Mouse (Mus musculus) lung, embryonic 16.5 days (tissue): ENCODE data around the gene Ints3. TPM values are rescaled to one million over a fixed set of nuclear protein-coding genes. Genes with fewer than 3 reads are reported as not detected.

ENCODE experiments used
- ATAC-seq: fragments of 200-750 bp; cut with Nextera tagmentation; 2 replicates; pipeline ENCODE4 v1.8.0; 2017; ENCODE audit warnings: low read depth, mild to moderate bottlenecking, moderate library complexity
- H3K27ac ChIP-seq: fragments of 300-500 bp; sonication (generic); 2 replicates; pipeline ENCODE4 v1.5.1; 2014; ENCODE audit warnings: mild to moderate bottlenecking, control low read depth, low read length
- H3K27me3 ChIP-seq: fragments of 300-500 bp; sonication (generic); 2 replicates; pipeline ENCODE4 v1.6.1; 2014; ENCODE audit warnings: low read depth, low read length, mixed read lengths; ENCODE audit not compliant: control insufficient read depth, insufficient read depth
- H3K36me3 ChIP-seq: fragments of 300-500 bp; sonication (generic); 2 replicates; pipeline ENCODE4 v1.6.1; 2014; ENCODE audit warnings: low read length; ENCODE audit not compliant: control insufficient read depth, insufficient read depth
- H3K4me1 ChIP-seq: fragments of 300-500 bp; sonication (generic); replicated peaks from 2 replicates; pipeline ENCODE4 v1.6.1; 2014; ENCODE audit warnings: low read length, mixed read lengths; ENCODE audit not compliant: control insufficient read depth, insufficient read depth
- H3K4me2 ChIP-seq: fragments of 300-500 bp; sonication (generic); 2 replicates; pipeline ENCODE4 v1.6.1; 2014; ENCODE audit warnings: low read depth, low read length, control low read depth
- H3K4me3 ChIP-seq: fragments of 300-500 bp; sonication (generic); 2 replicates; pipeline ENCODE4 v1.5.1; 2014; ENCODE audit warnings: mild to moderate bottlenecking, low read length, control low read depth
- H3K9ac ChIP-seq: fragments of 300-500 bp; sonication (generic); 2 replicates; pipeline ENCODE4 v1.6.1; 2014; ENCODE audit warnings: low read length, control low read depth
- H3K9me3 ChIP-seq: fragments of 300-500 bp; sonication (generic); 2 replicates; pipeline ENCODE4 v1.6.1; 2016; ENCODE audit warnings: low read length; ENCODE audit not compliant: control insufficient read depth
- WGBS: fragments of 180-500 bp; shearing (Covaris S2); extraction: QIAGEN DNeasy Blood & Tissue Kit; methylation state at CpG from one replicate; pipeline ENCODE4 v1.1.7; 2014; 5-methylcytosine and 5-hydroxymethylcytosine counted together
- polyA plus RNA-seq: library from polyadenylated mRNA; unstranded; fragments of >200 nt; fragmentation: Nextera tagmentation; extraction: Ambion mirVana; gene quantifications from 2 replicates; pipeline ENCODE4 v1.2.1, GENCODE M21; 2015

Gene Ints3
- polyA plus RNA-seq, 1 experiment from 2014 or later = 28.7 TPM

DNA sequence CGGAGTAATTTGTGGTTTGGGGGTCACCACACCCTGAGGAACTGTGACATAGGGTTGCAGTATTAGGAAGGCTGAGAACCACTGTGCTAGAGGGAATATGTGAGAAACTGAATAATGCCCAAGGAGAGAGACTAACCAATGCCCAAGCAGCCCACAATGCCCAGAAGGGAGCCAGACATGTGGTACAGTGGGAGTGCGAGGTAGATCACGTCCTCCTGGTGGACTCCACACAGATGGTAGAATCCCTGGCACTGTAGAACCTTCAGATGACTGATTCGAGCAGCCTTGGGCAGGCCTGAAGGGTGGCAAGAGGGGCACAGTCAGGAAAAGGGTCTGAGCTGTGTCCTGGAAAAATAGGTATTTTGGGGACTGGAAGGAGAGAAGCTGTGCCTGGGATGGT lies 45.2 kb downstream of the Ints3 start:
- Histone ChIP-seq H3K9me3 (no peaks in the 10 kb centered on the region), H3K4me2 (peak overlapping the region; percentile 88), H3K9ac (peak overlapping the region; percentile 70), H3K4me1 (peaks cover 34% of the 10 kb centered on the region), H3K36me3 (peaks cover 18% of the 10 kb centered on the region), H3K4me3 (peak overlapping the region; percentile 59), H3K27me3 (no peaks in the 10 kb centered on the region), H3K27ac (no peak overlapping the region)
- ATAC-seq = no peak
- WGBS = 69% methylated on average over 4 of the region's 4 CpGs

DNA sequence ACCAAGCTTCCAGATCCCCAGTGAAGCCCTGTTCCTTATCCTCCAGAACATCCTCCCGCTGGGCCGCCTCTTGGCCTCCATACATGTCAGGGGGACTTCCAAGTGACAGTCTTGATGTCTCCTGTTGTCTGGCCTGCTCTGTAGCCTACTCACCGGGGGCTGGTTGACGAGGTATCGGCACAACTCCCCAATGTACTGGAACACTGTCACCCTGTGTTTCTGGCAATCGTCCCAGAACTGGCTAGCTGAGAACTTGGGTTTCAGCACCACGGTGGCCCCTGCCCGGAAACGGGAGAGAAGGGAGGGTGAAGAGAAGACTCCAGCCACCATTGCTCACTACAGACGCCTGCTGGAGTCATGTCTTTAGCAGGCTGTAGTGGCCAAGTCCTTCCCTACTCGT lies 45.9 kb downstream of the Ints3 start:
- Histone ChIP-seq H3K27ac (0 out of 2 replicates have a peak overlapping the region, but pooled peaks have one; percentile 12), H3K9ac (no peak overlapping the region), H3K27me3 (no peaks in the 10 kb centered on the region), H3K9me3 (no peaks in the 10 kb centered on the region), H3K36me3 (peaks cover 12% of the 10 kb centered on the region), H3K4me1 (peaks cover 34% of the 10 kb centered on the region), H3K4me3 (peak overlapping the region; percentile 59), H3K4me2 (peak overlapping the region; percentile 88)
- ATAC-seq = peak; percentile 6; the same call in 1 of the 2 replicates
- WGBS = 23% methylated on average over 11 of the region's 11 CpGs

GRCm38 (mm10) chr3:90386817-90387216 lies 46.6 kb downstream of the Ints3 start:
- Histone ChIP-seq H3K9ac (no peak overlapping the region), H3K9me3 (no peaks in the 10 kb centered on the region), H3K27me3 (no peaks in the 10 kb centered on the region), H3K4me3 (no peak overlapping the region), H3K36me3 (peaks cover 5% of the 10 kb centered on the region), H3K4me2 (no peak overlapping the region), H3K27ac (no peak overlapping the region), H3K4me1 (peaks cover 34% of the 10 kb centered on the region)
- 93% methylated on average over 10 of the region's 10 CpGs for WGBS
- no peak for ATAC-seq

GRCm38 (mm10) chr3:90384851-90385375 lies 48.5 kb downstream of the Ints3 start:
- WGBS = 23% methylated on average over 7 of the region's 7 CpGs
- Histone ChIP-seq H3K27ac (no peak overlapping the region), H3K4me1 (peaks cover 23% of the 10 kb centered on the region)

DNA sequence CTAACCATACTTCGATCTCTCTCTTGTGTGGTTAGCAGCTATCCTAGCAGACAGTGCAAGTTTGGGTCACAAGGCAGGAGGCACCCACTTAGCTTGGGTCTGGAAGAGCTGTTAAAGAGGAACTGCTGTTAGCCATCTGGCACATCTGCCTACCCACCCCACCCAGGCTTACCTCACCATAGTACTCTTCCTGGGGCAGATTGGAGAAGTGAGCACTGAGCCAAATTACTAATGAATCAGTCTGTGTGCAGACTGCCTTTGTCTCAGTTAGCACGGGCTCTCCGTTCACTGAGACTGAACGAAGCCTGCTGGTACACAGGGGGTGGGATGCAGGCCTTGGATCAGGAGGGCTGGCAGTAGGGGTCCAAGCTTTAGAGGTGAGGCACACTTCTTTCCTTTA lies 49.7 kb downstream of the Ints3 start:
- Histone ChIP-seq H3K9ac (no peak overlapping the region), H3K4me2 (no peak overlapping the region), H3K36me3 (no peaks in the 10 kb centered on the region), H3K27ac (no peak overlapping the region; the same call in 1 of the 2 replicates), H3K4me3 (no peak overlapping the region), H3K27me3 (no peaks in the 10 kb centered on the region), H3K9me3 (no peaks in the 10 kb centered on the region), H3K4me1 (peaks cover 19% of the 10 kb centered on the region)
- ATAC-seq = no peak
- WGBS = 80% methylated on average over 4 of the region's 4 CpGs

More at GRCm38 (mm10) chr3:90384851-90385375, 48.5 kb downstream of the Ints3 start:
- Histone ChIP-seq H3K9me3 (no peaks in the 10 kb centered on the region), H3K9ac (no peak overlapping the region), H3K27me3 (no peaks in the 10 kb centered on the region), H3K4me2 (no peak overlapping the region), H3K36me3 (no peaks in the 10 kb centered on the region), H3K4me3 (no peak overlapping the region)
- ATAC-seq = no peak

GRCm38 (mm10) chr3:90381727-90382126 lies 51.7 kb downstream of the Ints3 start:
- no peak overlapping the region for H3K4me2 ChIP-seq
- no peaks in the 10 kb centered on the region for H3K36me3 ChIP-seq
- no peak overlapping the region for H3K4me3 ChIP-seq
- WGBS = 59% methylated on average over 11 of the region's 11 CpGs
- no peak overlapping the region for H3K9ac ChIP-seq
- H3K27ac ChIP-seq = no peak overlapping the region
- H3K27me3 ChIP-seq = no peaks in the 10 kb centered on the region
- ATAC-seq = no peak
- H3K9me3 ChIP-seq = no peaks in the 10 kb centered on the region
- H3K4me1 ChIP-seq = peaks cover 3% of the 10 kb centered on the region

DNA sequence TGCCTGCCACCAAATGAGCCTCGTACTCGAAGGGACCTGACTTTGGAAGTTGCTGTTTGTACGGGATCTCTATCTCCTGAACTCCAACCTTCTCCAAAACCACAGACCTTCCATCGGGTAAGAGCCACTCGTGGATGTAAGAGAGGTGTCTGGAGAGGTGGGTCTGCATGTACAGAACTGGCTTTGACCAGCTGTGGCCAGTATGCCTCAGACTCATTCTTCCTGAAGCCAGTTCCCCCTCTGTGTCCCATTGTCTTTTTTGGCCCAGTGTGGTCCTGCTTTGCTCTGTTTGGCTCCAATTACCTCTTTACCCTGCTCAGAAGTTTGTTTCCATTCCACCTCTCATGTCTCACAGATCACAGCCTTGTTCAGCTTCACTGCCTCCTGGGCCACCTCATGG lies 54.9 kb downstream of the Ints3 start:
- 62% methylated on average over 5 of the region's 5 CpGs for WGBS
- ATAC-seq = no peak
- H3K9me3 ChIP-seq = no peaks in the 10 kb centered on the region

DNA sequence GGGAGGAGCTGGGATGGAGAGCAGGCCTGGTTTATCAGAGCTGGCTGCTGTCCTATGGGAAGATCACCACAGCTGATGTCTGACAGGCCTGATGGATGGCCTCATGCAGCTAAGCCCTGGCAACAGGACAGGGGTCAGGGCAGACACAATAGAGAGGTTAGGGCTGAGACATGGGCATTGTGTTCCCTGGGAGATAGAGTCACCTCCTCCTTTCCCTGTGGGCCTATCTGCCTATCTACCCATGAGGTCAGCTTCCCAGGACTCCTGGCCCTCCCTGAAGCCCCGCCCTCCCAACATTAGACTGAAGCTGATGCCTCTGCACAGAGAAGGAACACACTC lies 57.2 kb downstream of the Ints3 start:
- H3K27ac ChIP-seq = no peak overlapping the region
- no peak overlapping the region for H3K4me2 ChIP-seq
- no peak overlapping the region for H3K4me3 ChIP-seq
- 46% methylated on average over 1 of the region's 1 CpGs for WGBS
- peak; percentile 32; the same call in 1 of the 2 replicates for ATAC-seq
- no peaks in the 10 kb centered on the region for H3K9me3 ChIP-seq
- H3K27me3 ChIP-seq = no peaks in the 10 kb centered on the region
- no peaks in the 10 kb centered on the region for H3K4me1 ChIP-seq
- no peak overlapping the region; the same call in 1 of the 2 replicates for H3K9ac ChIP-seq
- no peaks in the 10 kb centered on the region for H3K36me3 ChIP-seq

More for the DNA sequence above, 54.9 kb downstream of the Ints3 start:
- H3K4me2 ChIP-seq = no peak overlapping the region
- H3K4me1 ChIP-seq = no peaks in the 10 kb centered on the region
- H3K27me3 ChIP-seq = no peaks in the 10 kb centered on the region
- no peak overlapping the region for H3K4me3 ChIP-seq
- no peak overlapping the region for H3K9ac ChIP-seq
- H3K27ac ChIP-seq = no peak overlapping the region
- H3K36me3 ChIP-seq = no peaks in the 10 kb centered on the region

GRCm38 (mm10) chr3:90375562-90376246 lies 57.7 kb downstream of the Ints3 start:
- ATAC-seq = no peak
- Histone ChIP-seq H3K4me2 (no peak overlapping the region), H3K9ac (no peak overlapping the region; the same call in 1 of the 2 replicates), H3K36me3 (no peaks in the 10 kb centered on the region), H3K9me3 (no peaks in the 10 kb centered on the region), H3K27me3 (no peaks in the 10 kb centered on the region), H3K4me1 (no peaks in the 10 kb centered on the region), H3K27ac (no peak overlapping the region), H3K4me3 (no peak overlapping the region)
- 58% methylated on average over 3 of the region's 3 CpGs for WGBS
